Mouse (Mus musculus) E14TG2a.4 (cell line): ENCODE results near the gene Ift172.

Experiments
- H3K27me3 ChIP-seq: 2 replicates; pipeline ENCODE4 v1.6.1; 2014; ENCODE audit warnings: low read length, control low read depth; ENCODE audit not compliant: insufficient read depth
- H3K36me3 ChIP-seq: 2 replicates; pipeline ENCODE4 v1.6.1; 2014; ENCODE audit warnings: low read length, control low read depth; ENCODE audit not compliant: insufficient read depth
- H3K4me1 ChIP-seq: replicated peaks from 2 replicates; pipeline ENCODE4 v1.6.1; 2014; ENCODE audit warnings: low read depth, low read length, control low read depth
- H3K4me3 ChIP-seq: replicated peaks from 2 replicates; pipeline ENCODE4 v1.5.1; 2014; ENCODE audit warnings: mild to moderate bottlenecking, low read length
- H3K9me3 ChIP-seq: 2 replicates; pipeline ENCODE4 v1.6.1; 2014; ENCODE audit warnings: low read length, control low read depth
- CTCF ChIP-seq: conservative IDR thresholded peaks from 2 replicates; pipeline ENCODE4 v1.5.1; 2014; ENCODE audit warnings: low read length
- NANOG ChIP-seq: IDR thresholded peaks from 2 replicates; pipeline ENCODE4 v1.6.1; 2014; ENCODE audit warnings: borderline replicate concordance, low read length, mixed read lengths
- POU5F1 ChIP-seq: IDR thresholded peaks from 2 replicates; pipeline ENCODE4 v1.6.1; 2014; ENCODE audit warnings: low read length, borderline replicate concordance

Ift172 gene

GRCm38 (mm10) chr5:31279245-31279988 lies 11.5 kb downstream of the Ift172 start:
- TF ChIP-seq POU5F1: no peak
- no peak for TF ChIP-seq CTCF
- TF ChIP-seq NANOG: no peak
- Histone ChIP-seq H3K4me1 (no peaks in the 10 kb centered on the region), H3K27me3 (no peaks in the 10 kb centered on the region), H3K9me3 (no peaks in the 10 kb centered on the region), H3K4me3 (no peak overlapping the region), H3K36me3 (peaks cover 61% of the 10 kb centered on the region)

DNA sequence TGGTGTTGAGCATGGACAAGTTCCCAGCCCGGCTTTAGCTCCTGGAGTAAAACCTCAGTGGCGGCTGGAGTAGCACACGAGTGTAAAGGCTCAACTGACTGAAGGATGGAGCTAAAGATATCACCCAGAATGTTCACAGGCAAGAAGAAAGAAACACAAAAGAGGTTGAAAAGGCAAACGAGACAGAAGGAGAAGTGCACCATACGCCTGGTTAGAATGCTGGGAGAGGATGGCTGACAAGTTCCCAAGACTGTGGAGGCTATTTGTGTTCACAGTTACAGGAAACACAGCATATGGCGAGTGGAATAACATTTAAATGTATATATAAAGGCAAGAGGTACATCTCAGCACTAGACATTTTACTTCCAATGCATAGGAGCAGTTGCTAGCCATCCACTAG lies 17.9 kb downstream of the Ift172 start:
- no peaks in the 10 kb centered on the region for H3K4me1 ChIP-seq
- H3K9me3 ChIP-seq: no peaks in the 10 kb centered on the region
- no peaks in the 10 kb centered on the region for H3K27me3 ChIP-seq
- H3K4me3 ChIP-seq: no peak overlapping the region
- TF ChIP-seq CTCF (no peak), NANOG (no peak), POU5F1 (no peak)
- H3K36me3 ChIP-seq: peaks cover 40% of the 10 kb centered on the region

DNA sequence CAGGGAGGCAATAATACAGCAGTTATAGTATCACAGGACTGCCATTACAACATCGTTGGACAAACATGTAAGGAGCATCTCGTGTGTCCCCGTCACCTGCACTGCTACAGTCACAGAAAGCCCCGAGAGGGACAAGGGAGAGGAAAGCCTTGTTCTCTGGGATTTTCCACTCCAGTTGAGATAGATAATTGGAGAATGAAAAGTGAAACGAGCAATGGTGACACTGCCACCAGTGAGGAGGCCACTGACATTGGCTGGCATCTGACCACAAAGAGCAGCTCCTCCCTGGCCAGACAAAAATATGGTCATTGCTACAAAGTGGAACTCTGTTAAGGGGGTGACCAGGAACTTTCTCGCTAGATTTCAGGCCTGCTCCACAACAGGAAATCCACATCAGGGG lies 23.2 kb downstream of the Ift172 start:
- TF ChIP-seq NANOG (no peak), CTCF (no peak), POU5F1 (no peak)
- Histone ChIP-seq H3K27me3 (no peaks in the 10 kb centered on the region), H3K4me3 (no peak overlapping the region), H3K4me1 (no peaks in the 10 kb centered on the region), H3K36me3 (peaks cover 81% of the 10 kb centered on the region), H3K9me3 (no peaks in the 10 kb centered on the region)

DNA sequence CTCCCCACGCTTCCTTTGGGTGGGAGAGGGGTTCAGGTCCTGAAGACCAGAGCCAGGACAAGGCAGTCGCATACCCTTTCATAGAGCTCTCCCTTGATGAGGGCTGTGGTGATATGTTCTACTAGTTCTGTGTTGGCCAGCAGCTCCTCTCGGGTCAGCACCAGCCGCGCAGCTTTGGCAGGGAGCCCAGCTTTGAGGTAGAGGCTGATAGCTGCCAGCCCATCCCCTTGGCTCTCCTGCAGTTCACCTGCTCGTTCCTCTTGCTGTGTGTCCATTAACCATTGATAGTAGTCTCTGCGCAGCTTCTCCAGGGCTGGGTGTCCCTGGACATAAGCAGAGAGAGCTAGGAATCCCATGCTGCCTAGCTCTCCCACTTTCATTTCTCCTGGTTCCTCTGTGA lies 24.8 kb downstream of the Ift172 start:
- Histone ChIP-seq H3K4me1 (no peaks in the 10 kb centered on the region), H3K36me3 (peaks cover 87% of the 10 kb centered on the region), H3K4me3 (no peak overlapping the region), H3K27me3 (no peaks in the 10 kb centered on the region), H3K9me3 (no peaks in the 10 kb centered on the region)
- TF ChIP-seq CTCF (no peak), NANOG (no peak), POU5F1 (no peak)

GRCm38 (mm10) chr5:31257616-31258015 lies 33.3 kb downstream of the Ift172 start:
- peaks cover 37% of the 10 kb centered on the region for H3K4me1 ChIP-seq
- no peaks in the 10 kb centered on the region for H3K27me3 ChIP-seq
- no peaks in the 10 kb centered on the region for H3K9me3 ChIP-seq
- H3K36me3 ChIP-seq: peaks cover 83% of the 10 kb centered on the region
- no peak overlapping the region for H3K4me3 ChIP-seq
- TF ChIP-seq NANOG (no peak), CTCF (no peak), POU5F1 (no peak)

DNA sequence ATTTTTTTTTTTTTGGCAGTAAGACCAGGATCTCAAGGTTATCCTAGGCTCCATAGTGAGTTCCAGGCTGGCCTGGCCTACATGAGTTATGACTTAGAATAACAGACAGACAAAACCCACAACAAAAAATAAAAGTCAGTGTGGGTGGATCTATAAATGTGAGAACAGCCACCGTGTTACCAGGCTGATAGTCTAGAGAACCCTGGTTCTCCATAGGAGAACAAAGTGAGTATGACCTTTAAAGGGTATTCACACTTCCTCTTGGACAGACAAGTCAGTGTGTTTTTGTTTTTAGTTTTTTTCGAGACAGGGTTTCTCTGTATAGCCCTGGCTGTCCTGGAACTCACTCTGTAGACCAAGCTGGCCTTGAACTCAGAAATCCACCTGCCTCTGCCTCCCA lies 34.9 kb downstream of the Ift172 start:
- TF ChIP-seq POU5F1 (no peak), NANOG (no peak), CTCF (no peak)

DNA sequence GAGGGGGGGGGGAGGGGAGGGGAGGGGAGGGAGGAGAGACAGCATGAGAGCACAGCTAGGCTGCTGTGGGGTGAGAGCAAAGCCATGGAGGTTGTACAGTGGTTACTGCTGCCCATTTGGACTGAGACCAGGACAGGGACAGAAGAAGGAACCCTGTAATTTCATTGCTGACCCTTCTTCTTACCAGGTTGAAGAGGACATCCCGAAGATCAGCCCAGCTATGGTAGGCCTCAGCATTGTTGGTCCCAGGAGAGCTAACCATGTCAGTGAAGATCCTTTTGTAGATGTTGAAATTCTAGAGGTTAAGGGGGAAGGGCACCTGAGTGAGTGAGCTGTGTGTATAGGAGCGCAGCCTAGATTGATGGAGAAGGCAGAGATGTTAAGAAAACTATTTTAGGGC lies 35.5 kb downstream of the Ift172 start:
- Histone ChIP-seq H3K9me3 (no peaks in the 10 kb centered on the region), H3K4me1 (peaks cover 55% of the 10 kb centered on the region), H3K27me3 (peaks cover 7% of the 10 kb centered on the region), H3K36me3 (peaks cover 72% of the 10 kb centered on the region), H3K4me3 (no peak overlapping the region)
- TF ChIP-seq POU5F1 (no peak), CTCF (no peak), NANOG (no peak)

More for the DNA sequence above, 34.9 kb downstream of the Ift172 start:
- Histone ChIP-seq H3K9me3 (no peaks in the 10 kb centered on the region), H3K36me3 (peaks cover 72% of the 10 kb centered on the region), H3K27me3 (peaks cover 7% of the 10 kb centered on the region), H3K4me3 (no peak overlapping the region), H3K4me1 (peaks cover 49% of the 10 kb centered on the region)

GRCm38 (mm10) chr5:31254901-31255300 lies 36.0 kb downstream of the Ift172 start:
- peaks cover 55% of the 10 kb centered on the region for H3K4me1 ChIP-seq
- peaks cover 7% of the 10 kb centered on the region for H3K27me3 ChIP-seq
- peaks cover 72% of the 10 kb centered on the region for H3K36me3 ChIP-seq
- TF ChIP-seq POU5F1: no peak
- no peak for TF ChIP-seq NANOG
- no peak for TF ChIP-seq CTCF
- no peaks in the 10 kb centered on the region for H3K9me3 ChIP-seq
- H3K4me3 ChIP-seq: 0 out of 2 replicates have a peak overlapping the region, but pooled peaks have one; percentile 14
